Mouse (Mus musculus): ENCODE results near the gene Nqo1. TPM values are rescaled to one million over a fixed set of nuclear protein-coding genes. Genes with fewer than 3 reads are reported as not detected.

Gene Nqo1
- polyA plus RNA-seq (2012; rRNA removed), result 1.8 and 2.8 TPM in 2 replicates

DNA sequence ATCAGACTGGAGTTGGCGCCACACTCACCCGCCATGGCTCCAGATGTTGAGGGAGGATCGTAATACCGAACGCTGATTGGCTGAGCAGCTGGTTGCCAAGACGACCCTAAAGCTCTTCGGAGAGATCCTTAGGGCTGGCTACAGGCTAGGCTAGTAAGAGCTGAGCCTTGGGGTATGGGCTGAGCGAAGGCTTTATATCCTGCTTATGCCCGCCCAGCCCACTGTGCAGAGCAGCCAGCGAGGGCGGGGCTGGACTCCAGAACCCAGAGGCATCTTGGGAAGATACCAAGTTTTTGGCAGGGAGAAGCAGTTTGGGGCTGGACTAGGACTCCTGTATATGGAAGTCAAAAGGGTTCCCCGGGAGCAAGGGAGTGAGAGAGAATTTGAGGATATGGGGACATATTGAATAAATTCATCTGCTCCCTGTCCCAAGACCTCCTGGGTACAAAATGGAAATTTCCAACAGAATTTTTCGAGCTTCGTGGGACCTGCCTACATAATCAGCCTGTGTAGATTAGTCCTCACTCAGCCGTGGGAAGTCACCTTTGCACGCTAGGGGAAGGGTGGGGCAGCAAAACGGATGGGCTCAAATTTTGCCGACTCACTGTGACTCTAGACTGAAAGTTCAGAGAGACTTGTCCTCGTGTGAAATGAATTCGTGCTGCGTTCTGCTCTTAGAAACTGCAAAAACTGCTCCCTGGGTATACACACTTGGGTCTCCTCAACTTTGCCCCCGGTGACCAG, at the start of gene Nqo1:
Gene Nqo1 (minus strand): TSS at position 169 of the 744 bp plus-strand sequence.
- TF ChIP-seq CTCF (IDR thresholded peaks at IDR 0.05; ENCODE audit: borderline replicate concordance, extremely low read depth, insufficient read depth, insufficient read length) (no peak), POLR2A (IDR thresholded peaks at IDR 0.05; ENCODE audit: borderline replicate concordance, extremely low read depth, insufficient read depth, insufficient read length, poor library complexity, severe bottlenecking) (no peak)
- peak; percentile 92 for DNase-seq (ENCODE audit: low read depth)

DNA sequence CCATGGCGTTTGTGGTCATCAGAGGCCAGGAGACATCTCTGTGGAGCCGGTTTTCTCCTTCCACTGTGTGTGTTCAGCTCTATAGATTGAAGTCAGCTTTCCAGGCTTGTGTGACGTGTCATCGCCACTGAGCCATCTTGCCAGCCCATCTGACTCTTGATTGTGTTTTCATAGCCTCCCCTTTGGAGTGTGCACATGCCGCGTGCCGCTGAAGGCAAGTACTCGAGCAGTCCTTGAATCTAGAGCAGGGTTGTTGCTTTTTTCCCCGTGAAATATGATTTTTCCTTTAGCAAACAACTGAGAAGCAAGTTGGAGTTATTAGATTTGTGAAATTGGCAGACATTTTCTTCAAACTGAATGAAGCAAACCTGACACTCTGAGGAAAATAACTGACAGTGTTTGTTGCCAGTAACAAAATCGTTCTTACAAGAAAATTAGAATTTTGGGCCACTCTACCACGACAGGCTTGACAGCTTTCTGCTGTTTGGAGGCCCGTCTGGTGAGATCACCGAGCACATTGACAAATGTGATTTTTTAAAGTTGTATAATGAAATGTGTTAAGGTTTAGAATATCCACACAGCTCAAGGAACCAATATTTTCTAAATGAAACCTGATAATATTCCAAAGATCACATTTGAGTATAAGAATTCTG, 48.5 kb upstream of the Nqo1 start:
- DNase-seq (ENCODE audit: low read depth), result peak; percentile 28
- TF ChIP-seq CTCF (IDR thresholded peaks at IDR 0.05; ENCODE audit: borderline replicate concordance, extremely low read depth, insufficient read depth, insufficient read length), result no peak
- no peak for TF ChIP-seq POLR2A (IDR thresholded peaks at IDR 0.05; ENCODE audit: borderline replicate concordance, extremely low read depth, insufficient read depth, insufficient read length, poor library complexity, severe bottlenecking)

DNA sequence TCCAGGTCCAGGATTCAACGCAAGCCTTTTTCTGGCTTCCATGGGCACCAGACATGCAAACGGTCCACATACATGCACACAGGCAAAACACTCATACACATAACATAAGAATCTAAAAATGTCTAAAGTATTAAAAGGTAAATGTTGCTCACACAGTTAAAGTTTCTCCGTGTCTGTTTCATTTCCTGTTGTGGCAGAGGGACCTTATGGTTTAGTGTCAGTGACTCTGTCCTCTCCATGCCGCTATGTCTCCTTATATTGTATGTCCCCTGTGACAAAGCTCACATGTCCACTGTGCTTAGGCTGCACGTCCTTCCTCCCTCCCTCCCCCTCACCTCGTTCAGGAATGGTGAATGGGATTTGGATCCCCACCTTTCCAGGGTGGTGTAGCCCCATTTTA, 46.6 kb upstream of the Nqo1 start:
- no peak for TF ChIP-seq CTCF (IDR thresholded peaks at IDR 0.05; ENCODE audit: borderline replicate concordance, extremely low read depth, insufficient read depth, insufficient read length)
- no peak for TF ChIP-seq POLR2A (IDR thresholded peaks at IDR 0.05; ENCODE audit: borderline replicate concordance, extremely low read depth, insufficient read depth, insufficient read length, poor library complexity, severe bottlenecking)
- no peak for DNase-seq (ENCODE audit: low read depth)

DNA sequence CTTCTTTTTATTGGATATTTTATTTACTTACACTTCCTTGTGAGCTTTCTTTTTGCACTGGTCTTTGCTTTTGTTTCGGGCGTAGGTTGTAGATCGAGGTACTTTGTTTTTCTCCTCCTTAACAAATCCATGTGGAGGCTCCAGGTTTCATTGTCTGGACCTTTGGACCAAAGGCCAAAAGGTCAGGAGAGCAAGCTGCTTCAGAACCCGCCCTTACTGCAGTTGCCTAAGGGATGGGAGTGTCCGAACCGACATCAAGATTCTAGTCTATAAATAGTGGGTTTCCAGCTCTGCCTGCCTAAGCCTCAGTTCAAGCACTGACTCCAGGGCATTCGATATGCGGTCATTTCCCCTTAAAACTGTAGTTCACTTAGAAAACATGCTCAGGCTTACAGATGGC, 46.1 kb upstream of the Nqo1 start:
- no peak for DNase-seq (ENCODE audit: low read depth)
- TF ChIP-seq CTCF (IDR thresholded peaks at IDR 0.05; ENCODE audit: borderline replicate concordance, extremely low read depth, insufficient read depth, insufficient read length) (no peak), POLR2A (IDR thresholded peaks at IDR 0.05; ENCODE audit: borderline replicate concordance, extremely low read depth, insufficient read depth, insufficient read length, poor library complexity, severe bottlenecking) (no peak)

DNA sequence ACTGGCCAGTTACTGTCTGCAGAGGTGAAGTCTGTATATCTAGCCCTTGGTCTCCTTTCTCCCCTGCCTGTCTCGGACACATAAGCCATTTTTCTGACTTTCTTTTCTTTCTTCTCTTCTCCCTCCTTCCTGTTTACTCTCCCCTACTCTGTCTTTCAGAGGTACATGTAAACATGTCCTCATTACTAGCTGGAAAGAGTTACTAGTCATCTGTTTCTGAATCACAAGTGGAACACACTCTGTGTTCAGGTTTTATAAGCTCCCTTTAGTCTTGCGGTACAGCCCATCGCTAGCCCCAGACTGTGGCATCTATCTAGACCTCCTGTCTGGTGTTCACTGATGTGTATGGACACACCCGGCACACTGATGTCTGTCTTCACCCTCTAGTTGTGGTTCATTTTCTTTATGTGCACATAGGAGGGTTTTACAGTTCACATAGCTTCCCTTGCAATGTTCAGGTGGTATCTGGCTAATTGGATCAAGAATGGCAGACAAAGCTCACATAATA, 45.4 kb upstream of the Nqo1 start:
- TF ChIP-seq POLR2A (IDR thresholded peaks at IDR 0.05; ENCODE audit: borderline replicate concordance, extremely low read depth, insufficient read depth, insufficient read length, poor library complexity, severe bottlenecking) (no peak), CTCF (IDR thresholded peaks at IDR 0.05; ENCODE audit: borderline replicate concordance, extremely low read depth, insufficient read depth, insufficient read length) (no peak)
- DNase-seq (ENCODE audit: low read depth), result no peak

DNA sequence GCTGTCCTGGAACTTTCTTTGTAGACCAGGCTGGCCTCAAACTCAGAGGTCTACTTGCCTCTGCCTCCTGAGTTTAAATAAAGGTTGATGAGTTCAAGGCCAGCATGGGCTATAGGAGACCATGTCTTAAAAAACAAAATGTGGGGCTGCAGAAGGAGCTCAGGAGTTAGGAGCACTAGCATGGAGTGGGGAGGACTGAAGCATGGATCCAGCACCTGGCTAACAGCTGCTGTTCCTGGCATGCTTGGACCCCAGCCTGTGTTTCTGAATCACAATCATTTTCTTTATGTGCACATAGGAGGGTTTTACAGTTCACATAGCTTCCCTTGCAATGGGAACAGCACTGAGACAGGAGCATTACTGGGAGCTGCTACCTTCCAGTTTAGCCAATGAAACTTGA, 44.7 kb upstream of the Nqo1 start:
- DNase-seq (ENCODE audit: low read depth), result no peak
- TF ChIP-seq CTCF (IDR thresholded peaks at IDR 0.05; ENCODE audit: borderline replicate concordance, extremely low read depth, insufficient read depth, insufficient read length), result no peak
- no peak for TF ChIP-seq POLR2A (IDR thresholded peaks at IDR 0.05; ENCODE audit: borderline replicate concordance, extremely low read depth, insufficient read depth, insufficient read length, poor library complexity, severe bottlenecking)

DNA sequence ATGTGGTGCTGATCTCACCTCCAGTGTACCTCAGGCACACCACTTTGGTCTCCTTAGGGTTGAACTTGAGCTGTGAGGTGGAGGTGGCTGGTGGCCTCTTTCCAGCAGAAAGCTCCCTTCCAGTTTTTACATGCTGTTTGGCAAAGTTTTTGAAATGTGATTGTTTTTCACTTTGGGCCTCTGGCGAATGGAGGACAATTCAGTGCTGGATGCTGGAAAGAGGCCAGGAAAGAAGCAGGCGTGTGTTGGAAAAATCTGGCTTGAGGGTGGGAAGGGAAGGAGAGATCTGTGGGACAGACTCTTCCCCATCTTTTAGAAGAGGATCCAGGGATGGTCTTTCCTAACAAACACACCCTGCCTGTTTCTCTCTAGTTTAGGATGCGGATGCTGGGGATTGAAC, 41.6 kb upstream of the Nqo1 start:
- DNase-seq (ENCODE audit: low read depth), result no peak
- TF ChIP-seq POLR2A (IDR thresholded peaks at IDR 0.05; ENCODE audit: borderline replicate concordance, extremely low read depth, insufficient read depth, insufficient read length, poor library complexity, severe bottlenecking) (no peak), CTCF (IDR thresholded peaks at IDR 0.05; ENCODE audit: borderline replicate concordance, extremely low read depth, insufficient read depth, insufficient read length) (no peak)

DNA sequence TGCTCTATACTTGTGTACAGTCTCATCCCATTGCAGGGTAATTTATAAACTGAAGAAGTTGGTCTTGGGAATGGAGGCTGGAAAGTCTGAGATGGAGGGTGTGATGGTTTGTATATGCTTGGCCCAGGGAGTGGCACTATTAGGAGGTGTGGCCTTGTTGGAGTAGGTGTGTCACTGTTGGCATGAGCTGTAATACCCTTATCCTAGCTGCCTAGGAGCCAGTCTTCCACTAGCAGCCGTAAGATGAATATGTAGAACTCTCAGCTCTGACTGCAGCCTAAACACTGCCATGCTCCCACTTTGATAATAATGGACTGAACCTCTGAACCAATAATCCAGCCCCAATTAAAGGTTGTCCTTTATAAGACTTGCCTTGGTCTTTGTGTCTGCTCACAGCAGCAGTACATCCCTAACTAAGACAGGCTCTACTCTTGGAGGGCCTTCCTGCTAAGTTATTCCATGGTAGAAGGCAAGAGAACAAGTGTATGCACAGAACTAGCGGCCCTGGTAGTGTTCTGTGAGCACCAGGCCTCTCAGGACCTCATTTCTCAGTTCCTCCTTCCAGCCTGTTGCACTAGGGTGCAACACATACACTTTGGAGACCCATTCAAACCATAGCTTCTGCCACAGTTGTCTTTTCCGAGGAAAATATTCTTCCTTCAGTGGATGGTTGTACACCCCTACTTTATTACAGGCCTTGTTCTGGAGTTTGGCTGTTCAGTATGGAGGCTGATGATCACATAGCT, 37.0 kb upstream of the Nqo1 start:
- TF ChIP-seq CTCF (IDR thresholded peaks at IDR 0.05; ENCODE audit: borderline replicate concordance, extremely low read depth, insufficient read depth, insufficient read length), result no peak
- TF ChIP-seq POLR2A (IDR thresholded peaks at IDR 0.05; ENCODE audit: borderline replicate concordance, extremely low read depth, insufficient read depth, insufficient read length, poor library complexity, severe bottlenecking), result no peak
- DNase-seq (ENCODE audit: low read depth), result no peak

DNA sequence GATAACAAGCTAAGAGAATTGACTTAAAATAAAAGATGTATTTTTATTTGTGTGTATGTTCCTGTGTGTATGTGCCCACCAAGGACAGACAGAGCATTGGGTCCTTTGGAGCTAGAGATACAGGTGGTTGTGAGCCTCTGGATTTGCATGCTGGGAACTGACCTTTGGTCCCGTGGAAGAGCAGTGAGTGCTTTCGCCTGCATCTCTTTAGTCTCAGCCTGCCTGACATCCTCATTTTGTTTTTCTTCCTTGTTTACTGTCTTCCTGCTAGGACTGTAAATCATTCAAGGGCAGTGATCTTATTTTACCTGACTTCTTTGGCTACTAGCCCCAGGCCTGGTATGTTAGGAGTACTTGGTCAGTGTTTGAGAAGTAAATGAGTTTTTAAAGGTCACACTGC, 34.7 kb upstream of the Nqo1 start:
- TF ChIP-seq POLR2A (IDR thresholded peaks at IDR 0.05; ENCODE audit: borderline replicate concordance, extremely low read depth, insufficient read depth, insufficient read length, poor library complexity, severe bottlenecking), result no peak
- TF ChIP-seq CTCF (IDR thresholded peaks at IDR 0.05; ENCODE audit: borderline replicate concordance, extremely low read depth, insufficient read depth, insufficient read length), result no peak

DNA sequence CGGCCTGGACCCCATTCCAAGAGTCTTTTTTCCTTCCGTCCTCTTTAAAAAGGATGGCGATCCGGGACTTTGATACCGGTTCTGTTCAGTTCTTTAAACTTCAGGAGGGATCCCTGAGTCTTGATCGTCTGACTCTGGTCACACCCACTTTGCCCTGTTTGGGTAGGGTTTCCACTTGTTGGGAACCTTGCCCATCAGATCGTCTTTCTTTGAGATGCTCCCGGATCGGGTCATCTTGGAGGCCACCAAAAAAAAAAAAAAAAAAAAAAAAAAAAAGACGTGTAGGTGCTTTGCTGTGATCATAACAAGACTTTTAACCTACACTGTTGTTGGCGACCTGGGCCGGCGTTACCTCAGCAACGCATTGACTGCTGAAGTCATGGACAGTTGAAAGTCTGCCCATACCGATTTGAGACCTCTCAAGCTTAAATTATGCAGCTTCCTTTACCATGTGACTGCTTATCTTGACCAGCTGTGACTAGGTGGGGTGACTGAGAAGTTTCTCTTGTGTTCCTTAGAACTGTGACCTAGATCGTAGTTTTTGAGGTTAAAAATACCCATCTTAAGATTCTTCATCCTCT, 33.9 kb upstream of the Nqo1 start:
- no peak for TF ChIP-seq CTCF (IDR thresholded peaks at IDR 0.05; ENCODE audit: borderline replicate concordance, extremely low read depth, insufficient read depth, insufficient read length)
- TF ChIP-seq POLR2A (IDR thresholded peaks at IDR 0.05; ENCODE audit: borderline replicate concordance, extremely low read depth, insufficient read depth, insufficient read length, poor library complexity, severe bottlenecking), result no peak
- peak; percentile 24 for DNase-seq (ENCODE audit: low read depth)

More for the DNA sequence above, 34.7 kb upstream of the Nqo1 start:
- no peak for DNase-seq (ENCODE audit: low read depth)

All from brain, embryonic 14.5 days (tissue).